Mouse (Mus musculus) lung, postnatal 36 days (tissue): Measurements from ENCODE around the gene Cirbp.
A peak's percentile ranks its signal among the peaks of the same experiment; 100 is the strongest.
"Not testable (repeated sequence)": the region's sequence is repeated elsewhere in the genome, so short reads cannot be mapped to it uniquely, and the experiment has no call there.

ENCODE experiments used
- DNase-seq: peaks from one replicate; pipeline ENCODE4 v3.0.0; 2022; ENCODE audit warnings: mixed read lengths

Gene Cirbp

DNA sequence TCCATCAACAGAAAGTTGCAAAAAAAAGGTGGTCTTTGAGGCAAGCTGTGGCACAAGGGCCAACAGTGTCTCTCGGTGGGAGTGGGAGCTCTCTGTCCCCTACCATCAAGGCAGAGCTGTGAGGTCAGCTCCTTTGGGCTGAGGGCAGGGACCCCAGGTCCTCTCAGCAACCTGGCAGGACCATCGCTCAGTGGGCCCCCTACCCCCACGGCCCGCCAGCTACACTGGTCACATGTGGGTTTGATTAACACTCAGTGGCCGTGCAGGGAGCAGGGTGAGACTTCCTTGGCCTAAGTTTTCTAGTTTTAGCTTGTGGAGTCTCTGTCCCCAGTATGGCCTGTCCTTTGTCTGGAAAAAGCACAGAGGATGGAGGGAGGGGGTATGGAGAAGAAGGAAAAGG lies 15.0 kb downstream of the Cirbp start:
- DNase-seq: no peak

GRCm38 (mm10) chr10:80182547-80182946 lies 16.8 kb downstream of the Cirbp start:
- DNase-seq: no peak

DNA sequence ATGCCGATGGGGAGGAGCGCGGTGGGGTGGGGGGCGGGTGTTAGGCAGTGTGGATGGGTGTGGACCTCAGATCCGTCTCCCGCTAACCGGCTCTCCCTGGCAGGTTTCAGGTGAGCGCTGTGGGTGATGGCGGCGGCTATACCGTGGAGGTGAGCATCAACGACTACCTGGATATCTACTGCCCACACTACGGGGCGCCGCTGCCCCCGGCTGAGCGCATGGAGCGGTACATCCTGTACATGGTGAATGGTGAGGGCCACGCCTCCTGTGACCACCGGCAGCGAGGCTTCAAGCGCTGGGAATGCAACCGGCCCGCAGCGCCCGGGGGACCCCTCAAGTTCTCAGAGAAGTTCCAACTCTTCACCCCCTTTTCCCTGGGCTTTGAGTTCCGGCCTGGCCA lies 20.9 kb downstream of the Cirbp start:
- no peak for DNase-seq

GRCm38 (mm10) chr10:80187739-80188138 lies 22.0 kb downstream of the Cirbp start:
- no peak for DNase-seq

GRCm38 (mm10) chr10:80188453-80189024 lies 22.8 kb downstream of the Cirbp start:
- no peak for DNase-seq

DNA sequence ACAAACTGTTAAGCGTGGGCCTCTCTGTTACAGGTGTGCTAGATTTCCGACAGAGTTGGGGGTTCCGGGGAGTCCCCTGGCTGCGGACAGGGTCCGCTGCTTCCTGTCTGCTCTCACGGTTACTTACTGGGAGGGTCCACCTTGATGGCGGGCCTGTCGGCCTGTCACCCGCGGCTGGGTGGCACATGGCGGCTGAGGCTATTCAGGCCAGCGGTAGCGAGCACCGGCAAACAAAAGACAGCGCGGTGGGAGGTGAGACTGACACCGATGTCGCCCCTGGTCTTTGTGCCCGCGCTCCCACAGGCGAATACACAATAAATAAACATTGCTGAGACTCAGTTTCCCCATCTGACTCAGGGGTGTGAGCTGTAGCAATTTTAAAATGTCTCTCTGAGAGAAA lies 24.2 kb downstream of the Cirbp start:
- no peak for DNase-seq

DNA sequence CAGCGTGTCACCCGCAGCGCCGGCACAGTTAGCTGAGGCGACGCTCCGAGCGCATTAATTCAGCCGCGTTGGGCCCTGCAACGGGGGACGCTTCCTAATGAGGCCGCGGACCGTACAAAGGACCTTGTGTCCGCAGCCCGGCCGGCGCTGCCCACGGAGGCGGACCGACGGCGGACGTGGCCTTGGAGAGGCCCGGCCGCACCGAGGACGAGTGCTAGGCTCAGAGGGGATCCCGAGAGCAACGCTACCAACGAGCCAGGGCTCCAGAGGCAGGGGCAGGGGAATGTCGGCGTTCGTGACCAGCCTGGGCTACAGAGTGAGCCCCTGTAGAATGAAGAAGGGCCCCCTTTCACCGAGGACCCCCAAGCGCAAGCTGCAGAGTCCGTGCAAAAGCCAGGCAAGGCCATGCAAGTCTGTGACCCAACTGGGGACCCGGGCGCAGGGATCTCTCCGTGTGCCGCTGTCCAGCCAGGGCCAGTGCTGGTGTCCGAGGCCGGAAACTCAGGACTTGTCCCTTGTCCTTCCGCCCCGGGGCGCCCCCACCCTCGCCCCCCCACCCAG lies 24.8 kb downstream of the Cirbp start:
- DNase-seq: peak; percentile 38

DNA sequence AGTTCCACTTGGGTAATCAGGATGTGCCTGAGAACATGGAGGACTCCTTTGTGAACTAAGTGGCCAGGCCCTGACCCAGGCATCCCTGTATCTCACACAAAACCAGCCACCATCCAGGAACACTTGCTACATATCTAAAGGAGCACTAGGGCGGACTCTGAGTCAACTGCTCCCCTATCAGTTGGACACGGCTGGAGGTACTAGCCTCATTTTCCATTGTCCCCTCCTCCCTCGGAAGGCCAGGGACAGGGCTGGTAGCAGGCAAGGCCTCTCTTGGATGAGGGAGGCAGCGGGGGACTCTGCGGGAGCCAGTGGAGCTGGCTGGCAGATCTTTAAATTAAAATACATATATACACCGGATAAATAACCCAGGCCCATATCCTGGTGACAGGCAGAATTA lies 28.2 kb downstream of the Cirbp start:
- DNase-seq: no peak

GRCm38 (mm10) chr10:80194441-80194840 lies 28.7 kb downstream of the Cirbp start:
- no peak for DNase-seq

DNA sequence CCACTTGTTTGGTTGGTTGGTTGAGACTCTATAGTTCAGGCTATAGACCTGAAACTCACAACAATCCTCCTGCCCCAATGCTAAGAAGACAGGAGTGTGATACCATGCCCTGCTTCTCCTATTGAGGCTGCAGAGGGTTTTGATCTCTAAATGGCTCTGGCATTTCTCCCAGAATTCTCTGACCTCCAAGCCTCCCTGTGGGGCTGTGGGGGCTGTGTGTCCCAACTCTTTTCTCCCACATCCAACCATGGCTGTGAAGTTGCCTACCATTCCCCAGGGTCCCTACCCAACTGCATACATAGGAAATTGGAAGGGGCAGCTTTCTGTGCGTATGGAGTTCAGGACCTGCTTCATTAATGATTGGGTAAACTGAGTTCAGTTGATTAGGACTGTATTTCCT lies 30.4 kb downstream of the Cirbp start:
- no peak for DNase-seq

- no peak for DNase-seq
Measured at GRCm38 (mm10) chr10:80196778-80197581, 31.2 kb downstream of the Cirbp start.

DNA sequence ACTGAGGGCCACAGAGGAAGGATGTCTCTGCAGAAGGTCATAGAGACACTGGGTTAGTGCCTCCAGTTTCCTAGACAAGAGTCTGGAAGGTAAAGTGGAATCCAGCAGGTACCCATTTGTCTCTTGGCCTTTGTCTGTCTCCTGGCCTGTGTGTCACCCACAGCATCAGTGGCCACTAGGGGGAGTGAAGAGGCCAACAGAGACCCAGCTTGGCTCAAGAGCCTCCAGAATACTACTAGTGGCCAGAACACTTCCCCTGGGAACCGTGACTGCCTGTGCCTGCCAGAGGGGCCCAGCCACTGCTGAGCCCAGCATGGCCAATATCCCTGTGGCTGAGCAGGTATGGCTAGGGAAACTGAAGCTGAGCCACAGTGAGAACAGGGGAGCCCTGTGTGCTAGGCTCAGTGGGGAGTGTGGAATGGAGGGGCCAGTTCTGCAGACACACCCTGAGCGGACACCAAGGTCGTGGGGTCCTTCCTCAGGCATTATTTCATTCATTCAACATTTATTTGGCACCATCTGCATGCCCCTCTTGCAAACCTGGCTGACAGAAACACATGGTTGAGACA lies 33.7 kb downstream of the Cirbp start:
- DNase-seq: peak; percentile 97

DNA sequence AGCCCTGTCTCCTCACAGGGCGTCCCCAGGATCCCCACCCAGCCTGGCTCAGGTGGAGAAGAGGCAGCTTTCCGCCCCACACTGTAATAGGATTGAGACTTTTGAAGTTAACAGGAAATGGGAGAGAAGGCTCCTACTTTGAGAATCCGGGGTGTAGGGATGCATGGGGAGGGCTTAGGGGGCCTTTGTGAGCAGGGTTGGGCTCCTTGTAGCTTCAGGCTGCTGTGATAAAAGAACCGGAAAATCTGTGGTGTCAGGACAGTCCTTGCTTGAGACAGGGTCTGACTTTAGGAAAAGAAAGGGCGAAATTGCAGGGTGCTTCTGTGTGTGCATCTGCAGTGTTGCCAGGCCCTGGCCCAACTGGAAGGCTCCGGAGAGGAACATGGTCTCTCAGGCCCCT lies 34.7 kb downstream of the Cirbp start:
- no peak for DNase-seq

DNA sequence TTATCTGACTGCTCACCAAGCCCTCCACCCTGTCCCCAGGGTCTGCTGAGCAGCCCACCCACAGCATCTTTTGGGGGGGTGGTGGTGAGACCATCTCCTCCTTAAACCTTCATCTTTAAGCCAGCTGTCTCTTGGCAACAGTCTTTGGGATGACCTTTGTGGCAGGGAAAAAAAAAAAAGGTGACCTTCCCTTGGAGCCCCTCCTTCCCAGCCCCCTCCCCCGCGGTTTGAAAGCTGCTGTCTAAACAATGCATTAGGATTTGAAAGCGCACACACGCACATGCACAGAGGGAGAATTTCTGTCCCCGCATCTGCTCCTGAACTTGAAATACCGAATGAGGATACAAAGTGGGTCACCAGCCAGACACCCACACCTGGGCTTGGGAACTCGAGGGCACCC lies 38.3 kb downstream of the Cirbp start:
- no peak for DNase-seq

- no peak for DNase-seq
Measured at GRCm38 (mm10) chr10:80207201-80207600, 41.4 kb downstream of the Cirbp start.

- DNase-seq: no peak
Measured at GRCm38 (mm10) chr10:80207676-80208075, 41.9 kb downstream of the Cirbp start.

- no peak for DNase-seq
Measured at GRCm38 (mm10) chr10:80208248-80208647, 42.5 kb downstream of the Cirbp start.

DNA sequence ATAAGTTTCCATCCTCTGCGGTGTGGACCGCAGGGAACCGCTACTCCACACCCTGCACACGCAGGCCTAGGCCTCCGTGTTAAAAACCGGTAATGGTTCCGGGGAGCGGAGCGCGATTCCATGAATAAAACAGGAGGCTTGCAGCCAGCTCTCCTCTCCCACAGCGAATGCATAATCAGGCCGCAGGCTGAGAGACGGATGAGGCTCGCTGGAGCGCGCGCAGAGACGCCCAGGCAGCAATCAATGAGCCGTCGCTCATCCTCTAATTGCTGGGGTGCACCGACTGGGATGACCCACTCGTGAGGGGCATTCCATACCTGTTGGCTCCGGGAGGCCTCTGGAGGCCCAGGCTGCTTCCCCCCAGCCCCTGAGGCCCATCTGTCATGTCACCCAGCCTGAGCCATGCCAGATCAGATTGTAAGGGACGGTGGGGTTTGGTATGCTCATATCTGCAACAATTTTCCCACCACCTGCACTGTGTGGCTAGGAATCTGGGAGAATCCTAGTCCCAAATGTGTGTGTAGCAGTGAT lies 43.1 kb downstream of the Cirbp start:
- no peak for DNase-seq

DNA sequence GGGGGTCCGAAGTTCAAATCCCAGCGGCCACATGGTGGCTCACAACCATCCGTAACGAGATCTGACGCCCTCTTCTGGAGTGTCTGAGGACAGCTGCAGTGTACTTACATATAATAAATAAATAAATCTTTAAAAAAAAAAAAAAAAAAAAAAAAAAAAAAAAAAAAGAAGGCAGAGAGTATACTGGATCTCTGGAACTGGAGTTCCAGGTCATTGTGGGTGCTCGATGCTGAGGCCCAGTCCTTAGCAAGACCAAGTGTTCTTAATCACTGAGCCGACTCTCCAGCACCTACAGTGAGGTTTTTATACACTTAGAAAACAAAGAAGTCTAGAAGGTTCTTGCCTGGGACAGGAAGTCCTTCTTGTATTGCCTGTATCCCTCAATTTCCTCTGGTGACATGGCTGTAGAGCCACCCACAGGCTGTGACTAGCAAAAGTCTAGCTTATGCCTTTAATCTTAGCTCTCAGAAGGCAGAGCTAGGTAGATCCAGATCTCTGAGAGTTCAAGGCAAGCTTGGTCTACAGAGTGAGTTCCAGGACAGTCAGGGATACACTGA lies 45.8 kb downstream of the Cirbp start:
- not testable (repeated sequence) for DNase-seq

GRCm38 (mm10) chr10:80215048-80215772 lies 49.4 kb downstream of the Cirbp start:
- DNase-seq: no peak

- no peak for DNase-seq
Measured at GRCm38 (mm10) chr10:80220676-80221075, 54.9 kb downstream of the Cirbp start.
